Mouse (Mus musculus) MEL (cell line): ENCODE results near the gene Vps72.

Experiments
- CTCF ChIP-seq, 3 experiments: IDR thresholded peaks in 2 of 3; conservative IDR thresholded peaks in 1 of 3; 2 replicates each; pipeline ENCODE4 v1.5.1; 2011 to 2012; ENCODE audit warnings: low read length in 3 of 3, low read depth in 2 of 3, mild to moderate bottlenecking in 2 of 3, improper control_type of control experiment in 1 of 3, inconsistent platforms in 1 of 3, mixed read lengths in 1 of 3, moderate library complexity in 1 of 3; ENCODE audit not compliant: control insufficient read depth in 1 of 3, insufficient read depth in 1 of 3, poor library complexity in 1 of 3, severe bottlenecking in 1 of 3
- E2F4 ChIP-seq: IDR thresholded peaks from 2 replicates; pipeline ENCODE4 v1.6.1; 2011; ENCODE audit warnings: low read depth, low read length, improper control_type of control experiment, borderline replicate concordance
- EP300 ChIP-seq, 2 experiments: IDR thresholded peaks; 2 replicates each; pipeline ENCODE4 v1.6.1; 2011; ENCODE audit warnings: improper control_type of control experiment in 2 of 2, low read length in 2 of 2, low read depth in 1 of 2, mild to moderate bottlenecking in 1 of 2
- ETS1 ChIP-seq: IDR thresholded peaks from 2 replicates; pipeline ENCODE4 v1.6.1; 2012; ENCODE audit warnings: low read depth, mild to moderate bottlenecking, inconsistent platforms, low read length, improper control_type of control experiment, moderate library complexity
- GATA1 ChIP-seq: IDR thresholded peaks from 2 replicates; pipeline ENCODE4 v1.6.1; 2011; ENCODE audit warnings: low read depth, low read length, improper control_type of control experiment
- NRF1 ChIP-seq: IDR thresholded peaks from 2 replicates; pipeline ENCODE4 v1.6.1; 2014; ENCODE audit warnings: low read depth, mild to moderate bottlenecking, inconsistent platforms, low read length, improper control_type of control experiment, moderate library complexity; ENCODE audit not compliant: poor library complexity, insufficient read depth, severe bottlenecking
- POLR2A ChIP-seq, 2 experiments: IDR thresholded peaks; 2 replicates each; pipeline ENCODE4 v1.6.1; 2011 to 2012; ENCODE audit warnings: low read length in 2 of 2, mild to moderate bottlenecking in 2 of 2, control low read depth in 1 of 2, improper control_type of control experiment in 1 of 2, low read depth in 1 of 2, moderate library complexity in 1 of 2; ENCODE audit not compliant: control insufficient read depth in 1 of 2, insufficient read depth in 1 of 2, poor library complexity in 1 of 2
- TAL1 ChIP-seq: IDR thresholded peaks from 2 replicates; pipeline ENCODE4 v1.6.1; 2012; ENCODE audit warnings: mild to moderate bottlenecking, inconsistent platforms, low read length, moderate library complexity, mixed read lengths
- UBTF ChIP-seq: IDR thresholded peaks from 2 replicates; pipeline ENCODE4 v1.6.1; 2012; ENCODE audit warnings: low read depth, mild to moderate bottlenecking, inconsistent platforms, low read length, improper control_type of control experiment, moderate library complexity, borderline replicate concordance; ENCODE audit not compliant: insufficient read depth
- USF1 ChIP-seq: IDR thresholded peaks from 2 replicates; pipeline ENCODE4 v1.6.1; 2014; ENCODE audit warnings: low read depth, mild to moderate bottlenecking, inconsistent platforms, low read length, improper control_type of control experiment, moderate library complexity
- ZNF384 ChIP-seq: IDR thresholded peaks from 2 replicates; pipeline ENCODE4 v1.6.1; 2012; ENCODE audit warnings: low read depth, mild to moderate bottlenecking, inconsistent platforms, low read length, improper control_type of control experiment

GRCm38 (mm10) chr3:95153874-95154273, 43.1 kb downstream of the Vps72 start:
- no peak for TF ChIP-seq NRF1
- TF ChIP-seq CTCF (IDR thresholded peaks at IDR 0.05 in 2 of 3, conservative IDR thresholded peaks at IDR 0.05 in 1 of 3; ENCODE audit: control insufficient read depth in 1 of 3, insufficient read depth in 1 of 3, low read depth in 2 of 3, low read length in 3 of 3, poor library complexity in 1 of 3, severe bottlenecking in 1 of 3) = peak; percentile 94 to 99 (median 99)
- no peak for TF ChIP-seq POLR2A (IDR thresholded peaks at IDR 0.05; ENCODE audit: control insufficient read depth in 1 of 2, insufficient read depth in 1 of 2, low read depth in 1 of 2, low read length in 2 of 2, poor library complexity in 1 of 2)
- 0 out of 2 replicates have a peak, but pooled peaks have one; percentile 36 for TF ChIP-seq ZNF384
- no peak for TF ChIP-seq EP300 (IDR thresholded peaks at IDR 0.05; ENCODE audit: low read depth in 1 of 2, low read length in 2 of 2)
- no peak for TF ChIP-seq E2F4
- TF ChIP-seq USF1 = no peak
- TF ChIP-seq GATA1 = no peak
- no peak for TF ChIP-seq UBTF
- no peak for TF ChIP-seq TAL1
- no peak for TF ChIP-seq ETS1
